Mouse (Mus musculus) liver, postnatal 0 days (tissue): Measurements from ENCODE around the gene Galc. TPM values are rescaled to one million over a fixed set of nuclear protein-coding genes. Genes with fewer than 3 reads are reported as not detected.

Source experiments
- ATAC-seq: fragments of 200-750 bp; cut with Nextera tagmentation; 2 replicates; pipeline ENCODE4 v1.8.0; 2017; ENCODE audit warnings: mild to moderate bottlenecking, moderate library complexity
- DNase-seq: peaks from one replicate; pipeline ENCODE4 v3.0.0-alpha.2; 2016
- H3K27ac ChIP-seq: fragments of 300-500 bp; sonication (generic); 2 replicates; pipeline ENCODE4 v1.5.1; 2014; ENCODE audit warnings: antibody characterized with exemption, moderate library complexity, mild to moderate bottlenecking, low read depth
- H3K27me3 ChIP-seq: fragments of 300-500 bp; sonication (generic); 2 replicates; pipeline ENCODE4 v1.6.1; 2014; ENCODE audit warnings: low read length, control low read depth, mixed read lengths; ENCODE audit not compliant: insufficient read depth
- H3K36me3 ChIP-seq: fragments of 300-500 bp; sonication (generic); replicated peaks from 2 replicates; pipeline ENCODE4 v1.6.1; 2014; ENCODE audit warnings: mild to moderate bottlenecking, control low read depth, low read length, moderate library complexity, mixed read lengths; ENCODE audit not compliant: insufficient read depth
- H3K4me1 ChIP-seq: fragments of 300-500 bp; sonication (generic); 2 replicates; pipeline ENCODE4 v1.6.1; 2014; ENCODE audit warnings: antibody characterized with exemption, mild to moderate bottlenecking, control low read depth; ENCODE audit not compliant: insufficient read depth
- H3K4me2 ChIP-seq: fragments of 300-500 bp; sonication (generic); 2 replicates; pipeline ENCODE4 v1.6.1; 2014; ENCODE audit warnings: low read depth, mild to moderate bottlenecking, low read length, moderate library complexity, mixed read lengths
- H3K4me3 ChIP-seq: fragments of 300-500 bp; sonication (generic); 2 replicates; pipeline ENCODE4 v1.5.1; 2014; ENCODE audit warnings: low read depth, low read length
- H3K9ac ChIP-seq: fragments of 300-500 bp; sonication (generic); replicated peaks from 2 replicates; pipeline ENCODE4 v1.6.1; 2014; ENCODE audit warnings: mild to moderate bottlenecking, moderate library complexity
- H3K9me3 ChIP-seq: fragments of 300-500 bp; sonication (generic); 2 replicates; pipeline ENCODE4 v1.6.1; 2016; ENCODE audit warnings: mild to moderate bottlenecking, control low read depth, low read length, mixed read lengths
- CTCF ChIP-seq: sonication (generic); IDR thresholded peaks from 2 replicates; pipeline ENCODE4 v1.5.1; 2016; ENCODE audit warnings: antibody characterized with exemption, low read depth
- EP300 ChIP-seq: IDR thresholded peaks from 2 replicates; pipeline ENCODE4 v1.6.1; 2016; ENCODE audit warnings: antibody characterized with exemption, low read depth, mild to moderate bottlenecking
- WGBS: fragments of 180-500 bp; shearing (Covaris S2); extraction: QIAGEN DNeasy Blood & Tissue Kit; methylation state at CpG from one replicate; pipeline ENCODE4 v1.1.7; 2014; ENCODE audit not compliant: insufficient replicate concordance; 5-methylcytosine and 5-hydroxymethylcytosine counted together
- polyA plus RNA-seq: library from polyadenylated mRNA; unstranded; fragments of >200 nt; fragmentation: Nextera tagmentation; extraction: Ambion mirVana; gene quantifications from 2 replicates; pipeline ENCODE4 v1.2.1, GENCODE M21; 2015

The Galc gene
- polyA plus RNA-seq, 1 experiment from 2014 or later, result 2.2 TPM

DNA sequence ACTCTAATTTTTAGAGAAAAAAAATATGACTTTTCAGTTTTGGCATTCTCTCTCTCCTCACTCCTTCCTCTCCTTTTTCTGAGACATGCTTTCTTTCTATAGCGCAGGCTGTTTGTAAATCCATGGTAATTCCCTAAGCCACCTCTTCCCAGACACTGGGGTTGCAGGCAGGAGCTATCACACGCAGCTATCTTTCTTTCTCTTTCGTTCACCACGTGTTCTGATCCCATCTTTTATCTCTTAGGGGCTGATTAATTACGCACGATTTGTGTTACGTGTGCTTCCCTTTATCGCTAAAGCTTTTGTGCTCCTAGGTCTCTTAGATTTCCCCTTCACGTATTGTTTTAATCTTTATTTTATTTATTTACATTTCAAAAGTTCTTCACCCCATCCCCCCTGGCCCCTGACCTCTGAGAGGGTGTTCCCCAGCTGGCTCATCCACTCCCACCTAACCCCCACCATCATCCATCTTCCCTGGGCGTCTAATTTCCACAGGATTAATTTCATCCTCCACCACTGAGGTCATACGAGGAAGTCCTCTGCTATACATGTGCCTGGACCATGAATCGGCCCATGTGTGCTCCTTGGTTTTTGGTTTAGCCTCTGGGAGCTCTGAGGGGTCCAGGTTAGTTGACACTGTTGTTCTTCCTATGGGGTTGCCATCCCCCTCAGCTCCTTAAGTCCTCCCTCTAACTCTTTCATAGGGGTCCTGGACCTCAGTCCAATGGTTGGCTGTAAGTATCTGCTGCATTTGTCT lies 11.7 kb upstream of the Galc start:
- H3K9me3 ChIP-seq, result no peaks in the 10 kb centered on the region
- no peak overlapping the region for H3K27ac ChIP-seq
- H3K4me3 ChIP-seq, result peak overlapping the region; percentile 36
- WGBS, result 33% methylated on average over 12 of the region's 12 CpGs
- H3K4me2 ChIP-seq, result peak overlapping the region; percentile 65
- ATAC-seq (no peak), DNase-seq (no peak)
- TF ChIP-seq EP300, result no peak
- no peak for TF ChIP-seq CTCF
- no peaks in the 10 kb centered on the region for H3K27me3 ChIP-seq
- no peaks in the 10 kb centered on the region for H3K36me3 ChIP-seq
- no peak overlapping the region for H3K9ac ChIP-seq
- H3K4me1 ChIP-seq, result no peaks in the 10 kb centered on the region; the same call in 1 of the 2 replicates

DNA sequence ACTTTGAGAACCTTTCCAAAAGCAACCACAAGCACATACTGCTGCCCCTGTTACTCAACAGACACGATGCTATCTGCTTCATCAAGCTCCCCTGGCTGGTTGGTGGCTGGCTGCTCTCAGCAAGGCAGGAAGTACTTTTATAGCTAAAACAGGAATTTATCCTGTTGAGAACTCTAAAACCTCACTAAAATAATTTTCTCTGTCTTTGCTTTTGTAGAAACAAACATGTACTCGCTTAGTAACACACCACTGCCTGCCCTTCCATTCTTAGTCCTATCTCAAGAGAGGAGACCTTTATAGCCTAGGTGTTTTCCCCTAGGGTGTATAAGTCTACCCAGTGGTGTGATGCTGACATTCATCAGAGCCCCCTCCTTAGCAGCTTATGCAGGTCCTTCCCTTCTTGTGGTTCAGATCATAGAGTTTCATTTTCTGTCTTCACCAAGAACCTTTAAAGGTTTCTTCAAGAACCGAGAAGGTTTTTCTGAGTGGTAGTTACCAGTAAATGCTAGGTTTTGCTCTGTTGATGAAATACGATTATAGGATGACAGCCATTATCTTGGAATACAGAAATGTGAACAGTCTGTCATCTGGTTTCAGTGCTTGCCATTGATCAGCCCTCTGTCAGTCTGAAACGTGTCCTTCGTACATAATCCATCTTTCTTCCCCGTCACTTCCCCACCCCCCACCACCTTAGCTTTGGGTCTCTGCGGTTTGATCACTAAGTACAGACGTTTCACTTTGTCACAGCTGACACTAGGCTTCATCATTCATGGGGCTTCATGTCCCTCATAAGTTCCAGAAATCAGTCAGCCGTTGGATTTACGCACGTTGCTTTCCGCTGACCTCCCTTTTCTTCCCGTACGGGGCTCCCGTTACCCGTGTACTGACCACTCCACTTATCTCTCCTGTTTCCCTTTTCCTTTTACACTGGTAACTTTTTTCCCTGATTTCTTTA lies 10.8 kb upstream of the Galc start:
- DNase-seq (no peak), ATAC-seq (peak; percentile 24)
- WGBS, result 25% methylated on average over 17 of the region's 17 CpGs
- no peaks in the 10 kb centered on the region for H3K9me3 ChIP-seq
- no peaks in the 10 kb centered on the region for H3K27me3 ChIP-seq
- no peaks in the 10 kb centered on the region; the same call in 1 of the 2 replicates for H3K4me1 ChIP-seq
- no peak for TF ChIP-seq CTCF
- no peak for TF ChIP-seq EP300
- peak overlapping the region; percentile 36 for H3K4me3 ChIP-seq
- H3K4me2 ChIP-seq, result peak overlapping the region; percentile 65
- peak overlapping the region; percentile 59 for H3K27ac ChIP-seq
- H3K9ac ChIP-seq, result peak overlapping the region; percentile 41
- no peaks in the 10 kb centered on the region for H3K36me3 ChIP-seq

DNA sequence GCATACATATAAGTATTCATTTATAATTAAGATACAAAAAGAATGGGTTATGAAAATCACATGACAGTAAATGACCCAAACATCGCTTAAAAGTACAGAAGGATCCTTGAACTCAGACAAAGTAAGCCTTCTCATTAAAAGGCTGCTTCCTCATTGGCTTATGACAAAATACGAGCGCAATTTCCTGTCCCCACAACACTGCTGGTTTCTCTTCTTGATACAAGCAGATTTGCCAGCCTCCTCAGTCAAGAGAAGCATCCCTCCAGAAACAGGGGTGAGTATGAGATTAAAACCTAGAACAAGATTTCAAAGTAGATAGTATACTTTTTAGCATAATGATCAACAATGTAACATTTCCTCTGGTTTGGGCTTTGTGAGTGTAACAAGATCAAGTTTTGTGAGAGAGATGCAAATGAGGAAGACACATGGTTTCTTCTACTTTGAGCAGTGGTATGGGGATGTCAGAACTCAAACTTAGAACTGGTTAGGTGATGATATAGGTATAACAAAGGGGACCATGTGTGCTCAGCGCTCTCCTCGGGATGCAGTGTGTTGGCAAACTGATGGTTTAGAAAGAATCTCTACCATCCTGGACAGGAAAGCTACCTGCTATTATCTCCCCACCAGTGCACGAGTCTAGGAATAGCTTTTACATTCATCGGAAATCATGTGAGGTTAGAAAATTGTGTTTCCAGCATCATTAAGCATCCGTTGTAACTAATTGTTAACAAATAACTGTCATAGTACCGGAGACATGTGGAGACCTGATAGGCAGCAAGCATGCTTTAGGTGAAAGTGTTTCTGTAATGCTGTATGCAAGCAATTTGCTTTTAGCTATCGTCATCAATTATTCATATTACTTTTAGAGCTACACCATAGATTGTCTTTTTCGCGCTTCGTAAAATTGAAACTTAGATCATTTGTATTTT lies 9.4 kb upstream of the Galc start, which contains the start of gene Gpr65:
Gene Gpr65, plus strand, starts transcription at position 195 of the 929 bp plus-strand sequence.
- no peak for TF ChIP-seq CTCF
- TF ChIP-seq EP300, result no peak
- no peaks in the 10 kb centered on the region for H3K9me3 ChIP-seq
- DNase-seq (no peak), ATAC-seq (no peak)
- H3K4me3 ChIP-seq, result peak within 1 kb of the TSS; percentile 36
- H3K27ac ChIP-seq, result peak within 1 kb of the TSS; percentile 70
- no peaks in the 10 kb centered on the region; the same call in 1 of the 2 replicates for H3K4me1 ChIP-seq
- H3K27me3 ChIP-seq, result no peaks in the 10 kb centered on the region
- no peaks in the 10 kb centered on the region for H3K36me3 ChIP-seq
- peak within 1 kb of the TSS; percentile 65 for H3K4me2 ChIP-seq
- no peak within 1 kb of the TSS for H3K9ac ChIP-seq
- WGBS, result 54% methylated on average over 13 of the region's 13 CpGs

DNA sequence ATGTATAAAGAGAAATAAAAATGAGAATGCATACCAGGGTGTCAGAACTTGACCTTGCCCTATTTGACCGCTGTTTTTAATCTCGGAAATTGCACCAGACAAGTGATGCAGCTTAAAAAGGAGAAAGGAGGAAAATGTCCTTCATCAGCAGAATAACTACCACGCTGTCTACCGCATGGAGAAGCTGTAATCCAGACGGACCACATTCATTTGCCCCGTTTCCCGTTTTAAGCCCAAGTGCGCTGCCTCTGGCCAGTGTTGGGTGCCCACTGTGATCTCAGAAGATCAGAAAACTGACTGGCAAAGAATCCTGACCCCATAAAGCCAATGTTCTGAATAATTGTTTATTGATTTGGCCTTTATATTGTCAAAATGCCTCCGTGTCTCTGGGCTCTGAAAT lies 6.4 kb upstream of the Galc start:
- 66% methylated on average over 9 of the region's 9 CpGs for WGBS
- Histone ChIP-seq H3K27ac (peak overlapping the region; percentile 75), H3K4me1 (no peaks in the 10 kb centered on the region; the same call in 1 of the 2 replicates), H3K27me3 (no peaks in the 10 kb centered on the region), H3K36me3 (no peaks in the 10 kb centered on the region), H3K4me2 (peak overlapping the region; percentile 26; the same call in 1 of the 2 replicates), H3K9ac (no peak overlapping the region), H3K9me3 (no peaks in the 10 kb centered on the region), H3K4me3 (no peak overlapping the region)
- DNase-seq (no peak), ATAC-seq (0 out of 2 replicates have a peak, but pooled peaks have one; percentile 14)
- TF ChIP-seq CTCF (no peak), EP300 (no peak)

DNA sequence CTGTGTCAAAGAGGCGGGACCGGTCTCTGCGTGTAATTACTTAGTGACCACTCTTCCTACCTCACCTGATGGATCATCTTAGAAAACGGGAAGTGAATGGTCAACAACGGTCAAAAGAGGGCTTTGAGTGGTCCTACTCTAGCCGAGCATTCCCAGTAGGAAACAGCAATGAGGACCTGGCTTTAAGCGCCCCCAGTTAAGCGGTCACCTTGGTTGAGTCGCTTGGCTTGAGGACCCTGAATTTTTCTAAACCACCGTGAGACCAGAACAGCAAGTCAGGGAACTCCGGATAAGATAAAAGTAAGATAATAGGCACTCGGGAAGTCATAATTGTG lies 226 bp upstream of the Galc start:
- H3K4me2 ChIP-seq, result peak overlapping the region; percentile 92
- no peaks in the 10 kb centered on the region for H3K27me3 ChIP-seq
- no peaks in the 10 kb centered on the region for H3K9me3 ChIP-seq
- peak overlapping the region; percentile 90 for H3K27ac ChIP-seq
- no peak for TF ChIP-seq CTCF
- TF ChIP-seq EP300, result no peak
- no peaks in the 10 kb centered on the region; the same call in none of the 2 replicates for H3K4me1 ChIP-seq
- no peaks in the 10 kb centered on the region for H3K36me3 ChIP-seq
- H3K4me3 ChIP-seq, result peak overlapping the region; percentile 89
- DNase-seq (no peak), ATAC-seq (no peak)
- under 1% methylated on average over 12 of the region's 12 CpGs for WGBS
- H3K9ac ChIP-seq, result peak overlapping the region; percentile 91
